8 mouse cellular contexts compared by ENCODE assay signal in the genomic region with DNA sequence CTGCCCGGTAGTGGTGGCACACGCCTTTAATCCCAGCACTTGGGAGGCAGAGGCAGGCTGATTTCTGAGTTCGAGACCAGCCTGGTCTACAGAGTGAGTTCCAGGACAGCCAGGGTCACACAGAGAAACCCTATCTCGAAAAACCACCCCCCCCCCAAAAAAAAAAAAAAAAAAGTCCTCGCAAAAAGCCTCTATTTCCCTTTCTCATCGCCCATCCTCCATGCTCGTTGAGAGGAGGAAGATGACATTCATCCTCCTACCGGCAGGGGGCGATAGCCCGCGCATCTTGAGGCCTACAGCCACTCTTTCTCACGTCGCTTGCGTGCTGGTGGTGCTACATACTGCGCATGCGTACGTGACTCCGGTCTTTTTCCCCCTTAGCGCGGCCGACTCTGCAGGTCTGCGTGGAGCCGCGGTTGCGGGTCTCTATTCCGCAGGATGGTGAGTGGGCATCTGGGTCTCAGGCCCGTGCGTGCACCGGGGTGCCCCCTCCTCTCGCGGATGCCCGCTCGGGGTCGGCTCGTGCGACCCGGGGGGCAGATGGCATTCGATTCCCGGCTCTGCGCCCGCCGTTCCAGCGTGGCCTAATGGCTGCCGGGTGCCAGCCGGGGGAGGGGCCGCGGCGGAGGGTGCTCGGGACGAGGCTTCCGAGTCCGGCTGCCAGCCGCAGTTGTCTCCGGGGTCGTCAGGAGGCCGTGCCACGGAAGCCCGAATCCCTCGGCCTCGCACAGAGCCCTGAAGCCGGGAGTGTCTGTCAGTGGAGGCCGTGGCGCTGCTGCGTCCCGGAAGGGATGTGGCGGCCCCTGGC. TPM values are rescaled to one million over a fixed set of nuclear protein-coding genes. Genes with fewer than 3 reads are reported as not detected.
DNase-seq lines count a peak whose midpoint lies in the region; ATAC-seq and TF ChIP-seq lines count a peak whose summit lies in the region.

Gene Rpl5, plus strand, starts transcription at position 297 of the 808 bp plus-strand sequence.

- H3K36me3 ChIP-seq in hindbrain, postnatal 0 days (ENCODE audit: insufficient read depth, low read length): peaks cover 17% of the 10 kb centered on the region

- peak within 1 kb of the TSS; percentile 95 for H3K9ac ChIP-seq in hindbrain, postnatal 0 days (replicated peaks; ENCODE audit: low read length)

- H3K27me3 ChIP-seq in hindbrain, postnatal 0 days (ENCODE audit: insufficient read depth, low read length): no peaks in the 10 kb centered on the region

- H3K4me3 ChIP-seq in gastrocnemius, adult 2 months: peak within 1 kb of the TSS; percentile 99
- H3K4me3 ChIP-seq in hindbrain, postnatal 0 days (ENCODE audit: low read length): peak within 1 kb of the TSS; percentile 99
- peak within 1 kb of the TSS; percentile 81 for H3K4me3 ChIP-seq in left cerebral cortex, adult 2 months

- peak; percentile 98 for DNase-seq in ZHBTc4 (ENCODE audit: low read depth, low spot score)
- peak; percentile 95 for DNase-seq in gastrocnemius, adult 2 months
- peak; percentile 98 for DNase-seq in hindbrain, postnatal 0 days (ENCODE audit: low spot score)
- peak; percentile 96 for DNase-seq in left cerebral cortex, adult 2 months (ENCODE audit: extremely low spot score in 1 of 2, low spot score in 2 of 2)
- peak; percentile 98 for DNase-seq in right cerebral cortex, adult 2 months (ENCODE audit: low spot score in 2 of 2)
- DNase-seq in urinary bladder, postnatal 14 days (ENCODE audit: low spot score): peak; percentile 96

- H3K4me1 ChIP-seq in hindbrain, postnatal 0 days (ENCODE audit: insufficient read depth, low read length): peaks cover 4% of the 10 kb centered on the region; the same call in 1 of the 2 replicates

- ATAC-seq in common myeloid progenitor, adult 5-6 weeks (replicated peaks; ENCODE audit: low read depth, poor library complexity, severe bottlenecking): peak; percentile 99
- ATAC-seq in hindbrain, postnatal 0 days: peak; percentile 97
- peak; percentile 97 for ATAC-seq in megakaryocyte, adult 5-6 weeks (ENCODE audit: poor library complexity, severe bottlenecking)

- 4% methylated on average over 66 of the region's 66 CpGs for WGBS in hindbrain, postnatal 0 days

- peak within 1 kb of the TSS; percentile 65 for H3K4me2 ChIP-seq in hindbrain, postnatal 0 days (ENCODE audit: low read depth, low read length)

- intact Hi-C loops in gastrocnemius, adult 2 months (cut with DNase I): loop anchor here (1.0 to 5.0 kb wide), 2 partner anchors 303 to 367 kb away; partner anchors contain the start of genes Dr1, Glmn and Rpap2
- intact Hi-C loops in left cerebral cortex, adult 2 months (cut with DNase I): loop anchor here (1.0 to 10.0 kb wide), 2 partner anchors 31 to 364 kb away; partner anchors contain the start of gene Dr1

- peak; percentile 83 for TF ChIP-seq CTCF in gastrocnemius, adult 2 months (IDR thresholded peaks at IDR 0.05)
- peak; percentile 98 for TF ChIP-seq CTCF in hindbrain, postnatal 0 days (IDR thresholded peaks at IDR 0.05; ENCODE audit: low read depth)
- TF ChIP-seq CTCF in left cerebral cortex, adult 2 months (IDR thresholded peaks at IDR 0.05): peak; percentile 82

- H3K9me3 ChIP-seq in hindbrain, postnatal 0 days (ENCODE audit: low read length): no peaks in the 10 kb centered on the region

- peak within 1 kb of the TSS; percentile 93 for H3K27ac ChIP-seq in gastrocnemius, adult 2 months
- peak within 1 kb of the TSS; percentile 91 for H3K27ac ChIP-seq in hindbrain, postnatal 0 days
- H3K27ac ChIP-seq in left cerebral cortex, adult 2 months: peak within 1 kb of the TSS; percentile 88

RNA-seq across cellular contexts. Expression of gene Rpl5, which starts in this region (rescaled TPM):
- total RNA-seq in common myeloid progenitor, adult 5-6 weeks (2017): 363 and 432 TPM in 2 replicates
- 10 to 100 TPM; 41.0 to 42.5 TPM for total RNA-seq in gastrocnemius, adult 2 months (2021)
- 78.0 and 106 TPM in 2 replicates for total RNA-seq in hindbrain, postnatal 0 days (2014; rRNA removed)
- polyA plus RNA-seq in hindbrain, postnatal 0 days (2015; fragmentation: Nextera tagmentation; extraction: Ambion mirVana): 51.7 and 57.8 TPM in 2 replicates
- 10 to 100 TPM; 53.8 to 61.6 TPM for total RNA-seq in left cerebral cortex, adult 2 months (2021)
- 281 and 294 TPM in 2 replicates for total RNA-seq in megakaryocyte, adult 5-6 weeks (2015)
- total RNA-seq in megakaryocyte, adult 5-6 weeks (2017): 116 and 124 TPM in 2 replicates

Comparison
In these comparisons a context has a peak if more than half of its experiments do, and no peak if none do; other contexts are left out.
1. Peak in every context shown above with its lines: DNase-seq, ATAC-seq, H3K4me3 ChIP-seq and H3K27ac ChIP-seq.